Mouse (Mus musculus) spleen, postnatal 36 days (tissue): ENCODE results near the gene Ilkap.

Experiments
- DNase-seq, 2 experiments: peaks; one replicate each; pipeline ENCODE4 v3.0.0; 2022; ENCODE audit warnings: low spot score in 2 of 2, mixed read lengths in 1 of 2

Gene Ilkap

DNA sequence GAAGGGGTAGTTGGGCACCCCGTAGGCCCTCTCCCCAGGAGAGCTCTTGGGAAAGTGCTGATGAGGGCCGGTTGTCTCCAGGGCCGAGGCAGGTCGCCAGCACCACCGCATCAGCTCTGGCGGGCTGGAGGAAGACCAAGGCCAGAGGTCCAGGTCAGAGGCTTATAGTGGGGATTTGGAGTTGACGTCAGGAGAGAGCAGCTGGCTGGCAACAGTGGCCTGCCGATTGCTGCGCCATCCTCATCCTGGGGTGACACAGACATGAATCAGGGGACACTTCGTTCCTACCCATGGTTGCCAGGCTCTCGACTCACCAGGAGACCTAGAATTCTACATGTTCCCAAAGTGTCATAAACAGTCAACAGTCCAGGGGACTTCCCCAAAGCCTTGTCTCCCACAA is 42.5 kb downstream of the Ilkap start:
- no peak for DNase-seq

DNA sequence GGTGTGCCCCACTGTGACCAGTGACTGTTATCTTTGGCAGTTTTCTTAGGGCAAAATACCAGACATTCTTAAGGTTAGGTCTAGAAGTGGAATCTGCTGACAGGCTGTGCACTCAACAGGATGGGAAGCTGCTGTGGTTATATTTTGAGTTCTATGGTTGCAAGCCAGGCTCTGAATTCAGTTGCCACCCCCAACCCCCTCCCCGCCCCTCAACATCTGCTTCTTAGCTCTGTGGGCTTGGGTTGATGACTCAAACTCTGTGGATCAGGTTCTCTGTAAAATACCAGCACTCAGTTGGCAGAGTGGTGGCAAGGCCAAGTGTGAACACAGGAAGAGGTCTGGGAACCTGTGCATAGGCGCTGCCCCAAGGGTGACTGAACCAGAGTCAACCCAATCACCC is 46.3 kb downstream of the Ilkap start:
- DNase-seq = no peak

DNA sequence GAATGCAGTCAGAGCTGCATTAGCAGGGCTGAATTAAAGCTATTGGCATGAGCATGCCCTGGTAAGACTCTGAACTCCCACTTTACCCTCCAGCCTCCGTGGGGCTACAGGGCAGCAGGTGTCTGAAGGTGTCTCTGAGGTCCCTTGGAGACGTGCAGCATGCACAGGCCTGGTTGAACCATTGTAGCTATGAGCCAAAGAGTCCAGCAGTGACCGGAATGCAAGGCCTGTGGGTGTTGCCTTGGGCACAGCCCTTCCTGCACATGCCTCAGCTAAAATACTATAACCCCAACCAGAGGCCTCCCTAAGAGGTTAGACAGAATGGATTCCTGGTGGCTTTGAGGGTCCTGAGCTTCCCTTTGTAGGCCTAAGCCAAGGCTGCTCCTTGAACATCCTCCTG is 47.4 kb downstream of the Ilkap start:
- no peak for DNase-seq

DNA sequence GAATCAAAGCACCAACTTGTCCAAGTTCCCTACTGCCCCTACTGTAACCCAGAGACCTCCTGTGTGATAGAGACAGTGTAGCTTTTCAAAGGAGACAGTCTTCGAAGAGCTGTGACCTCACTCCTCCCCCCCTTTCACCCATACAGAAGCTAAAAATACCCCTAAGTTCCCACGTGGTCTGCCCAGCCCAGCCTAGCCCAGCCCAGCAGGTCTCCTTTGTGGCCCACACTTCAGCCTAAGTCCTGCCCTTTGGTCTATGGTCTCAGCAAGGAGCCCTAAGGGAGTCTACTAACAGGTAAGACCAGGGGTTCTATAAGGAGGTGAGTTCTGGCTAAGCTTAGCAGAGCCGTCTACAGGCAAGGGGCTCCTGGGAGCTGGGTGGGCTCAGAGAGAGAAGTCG is 47.8 kb downstream of the Ilkap start, which contains the start of gene Klhl30:
Klhl30 (plus strand) TSS at position 176 of the 400 bp plus-strand sequence.
- no peak for DNase-seq

DNA sequence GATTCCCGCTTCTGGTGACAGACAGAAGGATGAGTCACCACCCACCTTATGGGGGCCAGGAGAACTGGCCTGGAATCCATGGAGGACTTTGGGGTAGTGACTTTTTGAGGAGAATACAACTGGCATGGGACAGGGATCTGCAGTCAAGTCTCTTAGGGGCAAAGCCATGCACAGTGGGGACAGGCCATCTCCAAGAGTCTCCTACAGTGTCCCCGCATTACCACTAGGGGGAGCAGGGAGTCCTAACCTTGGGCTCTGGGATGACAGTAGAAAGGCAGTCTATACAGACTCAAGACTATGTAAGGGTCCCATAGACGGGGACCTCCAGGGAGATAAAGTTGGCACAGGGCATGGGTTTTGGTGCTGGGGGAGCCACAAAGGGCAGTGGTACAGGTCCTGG is 51.7 kb downstream of the Ilkap start:
- peak; percentile 42 to 54 for DNase-seq

DNA sequence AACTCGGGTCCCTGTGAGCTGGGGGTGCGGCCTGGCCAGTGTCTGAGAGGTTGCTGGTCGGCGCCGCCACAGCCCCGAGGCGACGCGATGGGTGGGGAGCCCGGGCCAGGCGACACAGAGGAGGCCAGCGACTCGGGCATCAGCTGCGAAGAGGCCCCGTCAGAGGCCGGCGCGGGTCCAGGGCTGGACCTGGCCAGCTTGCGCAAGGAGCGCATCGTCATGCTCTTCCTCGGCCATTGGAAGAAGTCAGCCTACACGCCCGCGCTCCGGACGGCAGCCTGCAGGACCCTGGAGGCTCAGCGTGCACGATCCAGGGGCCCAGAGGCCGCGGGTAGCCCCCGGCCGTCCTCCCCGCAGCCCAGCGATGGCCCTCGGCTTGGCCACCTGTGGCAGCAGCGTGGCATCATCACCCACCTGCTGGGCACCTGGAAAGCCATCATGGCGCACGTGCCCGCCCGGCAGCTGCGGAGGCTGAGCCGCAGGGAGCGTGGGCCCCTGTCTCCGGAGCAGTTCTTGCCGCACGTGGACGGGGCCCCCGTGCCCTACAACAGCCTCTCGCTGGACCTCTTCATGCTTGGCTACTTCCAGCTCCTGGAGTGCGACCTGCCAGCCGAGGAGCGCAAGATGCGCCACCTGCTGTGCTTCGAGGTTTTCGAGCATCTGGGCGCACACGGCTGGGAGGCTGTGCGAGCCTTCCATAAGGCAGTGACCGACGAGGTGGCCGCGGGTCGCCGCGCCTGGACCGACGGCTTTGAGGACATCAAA is 53.5 kb downstream of the Ilkap start:
- no peak for DNase-seq

DNA sequence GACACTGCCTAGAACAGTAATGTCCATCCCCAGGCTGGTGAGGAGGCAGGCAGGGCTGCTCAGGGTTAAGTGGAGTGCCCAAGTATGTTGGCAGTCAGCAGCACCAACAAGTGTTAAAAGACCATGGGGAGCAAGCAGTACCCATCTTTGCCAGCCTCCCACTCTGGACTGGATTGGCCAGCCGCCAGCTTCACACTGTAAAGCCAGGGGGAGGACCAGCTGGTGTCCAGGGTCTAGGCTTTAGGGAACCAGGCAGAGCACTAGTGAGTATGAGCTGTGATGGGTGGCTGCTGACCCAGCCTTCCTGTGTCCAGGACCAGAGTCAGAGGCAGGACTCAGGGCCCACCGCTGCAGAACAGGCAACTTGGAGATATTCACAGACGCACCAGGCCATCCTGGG is 54.6 kb downstream of the Ilkap start:
- DNase-seq = no peak

DNA sequence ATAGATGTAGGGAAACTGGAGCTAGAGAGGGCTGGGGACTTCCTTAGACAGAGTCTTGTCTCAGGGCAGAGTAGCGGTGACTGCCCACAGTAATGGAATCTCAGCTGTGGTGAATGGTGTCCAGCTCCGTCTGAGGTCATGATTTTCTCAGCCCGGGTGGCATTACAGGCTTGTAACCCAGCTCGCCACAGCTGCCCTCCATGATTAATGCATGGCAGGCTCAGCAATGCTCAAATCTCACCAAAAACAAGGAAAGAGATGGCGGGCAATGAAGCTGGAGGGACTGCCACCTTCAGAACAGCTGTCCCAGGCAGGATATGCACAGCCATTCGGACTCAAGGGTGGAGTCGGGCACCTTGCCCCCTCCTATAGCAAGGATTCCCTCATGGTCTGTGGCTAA is 61.3 kb downstream of the Ilkap start:
- DNase-seq = no peak

DNA sequence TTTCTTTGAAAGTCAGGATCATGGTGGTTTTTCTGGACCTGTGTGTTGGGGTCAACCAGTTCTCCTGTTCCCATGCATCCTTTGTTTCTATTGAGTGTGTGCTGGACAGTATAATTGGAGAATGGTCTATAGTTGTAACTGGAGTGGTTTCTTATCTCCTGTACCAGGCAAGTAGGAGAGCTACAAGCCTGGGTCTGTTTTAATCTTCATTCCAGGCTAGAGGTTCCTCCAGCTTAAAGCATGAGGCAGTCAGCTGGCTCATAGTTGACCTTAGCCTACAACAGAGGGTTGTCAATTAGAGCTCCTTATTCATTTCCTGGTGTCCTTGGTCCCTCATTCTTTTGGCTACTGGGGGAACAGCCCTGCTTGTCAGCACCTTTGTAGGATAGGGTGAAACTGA is 65.0 kb downstream of the Ilkap start:
- DNase-seq = no peak

DNA sequence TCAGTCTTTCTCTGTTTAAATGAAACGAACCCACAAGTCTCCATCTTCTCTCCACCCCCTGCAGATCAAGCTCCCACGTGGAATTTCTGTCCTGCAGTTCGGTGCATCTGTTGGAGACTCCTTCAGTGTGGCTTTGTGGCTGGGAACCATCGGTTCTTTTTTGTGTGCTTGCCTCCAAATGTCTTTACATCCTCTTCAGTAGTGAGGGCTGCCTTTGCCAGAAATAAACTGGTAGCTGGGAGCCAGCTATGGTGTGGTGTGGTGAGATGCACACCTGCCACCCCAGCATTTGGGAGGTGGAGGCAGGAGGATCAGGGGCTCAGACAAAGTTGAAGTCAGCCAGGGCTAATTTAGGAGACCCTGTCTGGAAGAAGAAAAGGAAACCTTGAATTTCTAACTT is 66.5 kb downstream of the Ilkap start:
- DNase-seq = no peak

DNA sequence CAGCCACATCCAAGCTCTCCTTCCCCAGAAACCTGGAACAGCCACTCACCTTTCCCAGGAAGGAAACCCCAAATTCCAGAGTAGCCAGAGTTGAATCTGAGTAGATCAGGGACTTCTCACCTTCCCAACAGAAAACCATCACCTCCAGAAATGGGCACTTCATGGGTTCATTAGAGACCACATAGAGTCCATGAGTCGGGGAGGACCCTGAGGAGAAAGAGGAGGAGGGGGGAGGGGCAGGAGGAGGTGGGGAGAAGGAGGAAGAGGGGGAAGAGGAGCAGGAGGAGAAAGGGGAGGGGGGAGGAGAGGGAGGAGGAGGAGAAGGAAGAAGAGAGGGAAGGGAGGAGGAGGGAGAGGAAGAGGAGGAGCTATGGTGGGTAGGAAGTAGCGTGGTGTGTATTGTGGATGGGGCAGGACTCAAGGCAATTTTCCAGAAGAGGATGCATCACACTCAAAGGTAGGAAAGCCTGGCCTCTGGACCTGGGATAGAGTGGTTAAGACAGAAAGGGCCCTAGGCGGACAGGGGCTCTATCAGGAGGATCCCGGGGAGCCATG is 73.0 kb downstream of the Ilkap start:
- no peak for DNase-seq

DNA sequence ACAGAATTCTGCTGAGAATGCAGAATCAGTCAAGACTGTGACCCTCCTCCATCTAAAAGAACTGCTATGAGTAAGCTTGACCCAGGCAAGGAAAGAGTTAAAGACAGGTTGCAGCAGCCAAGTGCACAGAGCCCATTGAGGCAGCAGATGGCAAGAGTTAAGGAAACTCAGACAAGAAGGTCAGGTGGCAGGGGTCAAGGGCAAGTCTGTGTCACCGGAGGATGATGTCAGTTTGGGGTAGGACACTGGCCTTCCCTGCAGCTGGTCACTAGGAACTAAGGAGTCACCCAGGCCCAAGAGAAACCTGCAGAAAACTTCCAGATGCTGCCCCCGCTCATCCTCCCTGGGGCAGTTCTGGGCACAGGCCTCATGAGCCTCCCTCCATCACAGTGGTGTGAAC is 74.0 kb downstream of the Ilkap start:
- no peak for DNase-seq
